In the genomic region with DNA sequence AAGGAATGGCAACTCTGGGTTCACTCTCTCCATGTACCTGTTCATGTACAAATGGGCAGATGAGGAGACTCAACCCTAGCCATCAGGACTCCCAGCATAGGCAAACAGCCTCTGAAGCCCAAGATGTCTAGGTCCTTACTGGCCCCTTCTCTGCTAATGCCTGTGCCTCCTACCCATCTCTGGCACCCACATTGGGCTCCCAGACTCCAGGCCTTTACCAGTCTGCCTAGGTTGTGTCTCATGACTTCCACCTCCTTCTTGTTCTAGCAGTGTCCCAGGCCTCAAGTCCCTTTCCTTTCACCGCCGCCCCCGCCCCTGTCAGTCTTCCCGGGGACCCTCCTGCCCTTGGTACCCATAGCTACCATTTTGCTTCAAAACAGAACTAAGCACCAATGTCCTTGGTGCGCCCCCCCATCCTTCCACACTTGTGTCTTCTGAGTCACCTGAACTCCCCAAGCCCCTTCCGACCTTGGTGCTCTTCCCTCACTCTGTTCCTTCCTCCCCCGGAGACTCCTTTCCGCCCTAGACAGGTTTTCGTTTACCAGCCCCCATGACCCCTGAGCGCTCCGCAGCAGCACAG, we compare ENCODE assay signal across 8 mouse cellular contexts. TPM values are rescaled to one million over a fixed set of nuclear protein-coding genes. Genes with fewer than 3 reads are reported as not detected.
DNase-seq lines count a peak whose midpoint lies in the region; ATAC-seq and TF ChIP-seq lines count a peak whose summit lies in the region.

No protein-coding gene starts in this region.

- no peak for ATAC-seq in heart, embryonic 12.5 days (ENCODE audit: insufficient number of reproducible peaks, low FRiP score)
- no peak for ATAC-seq in forebrain, embryonic 13.5 days
- no peak for ATAC-seq in liver, embryonic 11.5 days (replicated peaks; ENCODE audit: low FRiP score)
- no peak for ATAC-seq in cerebellum, adult (ENCODE audit: insufficient number of reproducible peaks, low FRiP score, low TSS enrichment)

- TF ChIP-seq EP300 in MEL (IDR thresholded peaks at IDR 0.05; ENCODE audit: low read depth in 1 of 2, low read length in 2 of 2): no peak

- TF ChIP-seq POLR2A in MEL (IDR thresholded peaks at IDR 0.05; ENCODE audit: control insufficient read depth in 1 of 2, insufficient read depth in 1 of 2, low read depth in 1 of 2, low read length in 2 of 2, poor library complexity in 1 of 2): no peak

- TF ChIP-seq RAD21 in MEL (IDR thresholded peaks at IDR 0.05; ENCODE audit: low read depth, low read length): no peak

- H3K9ac ChIP-seq in heart, embryonic 12.5 days: peak overlapping the region; percentile 91
- H3K9ac ChIP-seq in MEL (ENCODE audit: control insufficient read depth, low read depth, low read length, poor library complexity, severe bottlenecking): peak overlapping the region; percentile 68
- H3K9ac ChIP-seq in forebrain, embryonic 13.5 days: peak overlapping the region; percentile 72
- H3K9ac ChIP-seq in liver, embryonic 11.5 days (ENCODE audit: low read depth, low read length): peak overlapping the region; percentile 65

- intact Hi-C loops in heart, postnatal 25 days (cut with DNase I): loop anchor here (2.0 kb wide), 1 partner anchor 32 kb away; no protein-coding TSS in a partner anchor

- peak overlapping the region; percentile 83 for H3K4me3 ChIP-seq in heart, embryonic 12.5 days
- peak overlapping the region; percentile 65 to 99 for H3K4me3 ChIP-seq in MEL (ENCODE audit: control insufficient read depth in 1 of 2, insufficient read depth in 1 of 2, low read depth in 2 of 2, low read length in 2 of 2)
- H3K4me3 ChIP-seq in forebrain, embryonic 13.5 days: peak overlapping the region; percentile 68
- H3K4me3 ChIP-seq in liver, embryonic 11.5 days (ENCODE audit: low read depth, low read length): peak overlapping the region; percentile 71

- H3K79me2 ChIP-seq in MEL (ENCODE audit: control insufficient read depth, insufficient read depth, low read length, poor library complexity): no peaks in the 10 kb centered on the region

- H3K4me1 ChIP-seq in heart, embryonic 12.5 days (replicated peaks): peaks cover 49% of the 10 kb centered on the region
- peaks cover 2 to 20% of the 10 kb centered on the region in 2 experiments; a peak in 3 of 4 replicates for H3K4me1 ChIP-seq in MEL (ENCODE audit: control insufficient read depth in 1 of 2, insufficient read depth in 2 of 2, low read length in 2 of 2)
- H3K4me1 ChIP-seq in forebrain, embryonic 13.5 days: peaks cover 28% of the 10 kb centered on the region
- no peaks in the 10 kb centered on the region for H3K4me1 ChIP-seq in liver, embryonic 11.5 days (replicated peaks; ENCODE audit: control insufficient read depth, insufficient read depth, low read length)

- no peaks in the 10 kb centered on the region for H3K9me3 ChIP-seq in heart, embryonic 12.5 days (replicated peaks)
- no peaks in the 10 kb centered on the region for H3K9me3 ChIP-seq in MEL (replicated peaks; ENCODE audit: insufficient read depth, low read length)
- no peaks in the 10 kb centered on the region for H3K9me3 ChIP-seq in forebrain, embryonic 13.5 days (replicated peaks)
- H3K9me3 ChIP-seq in liver, embryonic 11.5 days (ENCODE audit: control insufficient read depth, low read length): no peaks in the 10 kb centered on the region

- TF ChIP-seq CTCF in MEL (IDR thresholded peaks at IDR 0.05 in 2 of 3, conservative IDR thresholded peaks at IDR 0.05 in 1 of 3; ENCODE audit: control insufficient read depth in 1 of 3, insufficient read depth in 1 of 3, low read depth in 2 of 3, low read length in 3 of 3, poor library complexity in 1 of 3, severe bottlenecking in 1 of 3): no peak

- H3K36me3 ChIP-seq in heart, embryonic 12.5 days: no peaks in the 10 kb centered on the region
- peaks cover 0 to 8% of the 10 kb centered on the region in 2 experiments; a peak in 2 of 4 replicates for H3K36me3 ChIP-seq in MEL (ENCODE audit: control insufficient read depth in 1 of 2, insufficient read depth in 2 of 2, low read length in 2 of 2)
- H3K36me3 ChIP-seq in forebrain, embryonic 13.5 days (ENCODE audit: poor library complexity, severe bottlenecking): no peaks in the 10 kb centered on the region
- H3K36me3 ChIP-seq in liver, embryonic 11.5 days (ENCODE audit: control insufficient read depth, insufficient read depth, low read length): no peaks in the 10 kb centered on the region

- H3K27me3 ChIP-seq in heart, embryonic 12.5 days (replicated peaks): no peaks in the 10 kb centered on the region
- H3K27me3 ChIP-seq in MEL (ENCODE audit: control insufficient read depth in 1 of 2, insufficient read depth in 2 of 2, low read length in 2 of 2): no peaks in the 10 kb centered on the region
- H3K27me3 ChIP-seq in forebrain, embryonic 13.5 days: peaks cover 17% of the 10 kb centered on the region
- peaks cover 18% of the 10 kb centered on the region for H3K27me3 ChIP-seq in liver, embryonic 11.5 days (replicated peaks; ENCODE audit: control insufficient read depth, insufficient read depth, low read length)

- 22% methylated on average over 11 of the region's 11 CpGs for WGBS in heart, embryonic 12.5 days
- 36% methylated on average over 11 of the region's 11 CpGs for WGBS in forebrain, embryonic 13.5 days
- WGBS in liver, embryonic 11.5 days: 32% methylated on average over 11 of the region's 11 CpGs

- peak overlapping the region; percentile 73 for H3K27ac ChIP-seq in heart, embryonic 12.5 days (ENCODE audit: poor library complexity, severe bottlenecking)
- H3K27ac ChIP-seq in MEL (ENCODE audit: control insufficient read depth, low read depth, low read length): no peak overlapping the region
- H3K27ac ChIP-seq in forebrain, embryonic 13.5 days: no peak overlapping the region
- H3K27ac ChIP-seq in liver, embryonic 11.5 days (ENCODE audit: low read depth, low read length): no peak overlapping the region

- H3K4me2 ChIP-seq in heart, embryonic 12.5 days: peak overlapping the region; percentile 76
- peak overlapping the region; percentile 78 for H3K4me2 ChIP-seq in forebrain, embryonic 13.5 days
- peak overlapping the region; percentile 95 for H3K4me2 ChIP-seq in liver, embryonic 11.5 days

- no peak for DNase-seq in heart, postnatal 25 days (ENCODE audit: low spot score)
- peak; percentile 14 for DNase-seq in MEL (ENCODE audit: low read depth, low spot score)
- no peak for DNase-seq in liver, embryonic 11.5 days (ENCODE audit: low spot score)
- no peak for DNase-seq in thymus, adult 18-20 months
- DNase-seq in urinary bladder, adult 2 months (ENCODE audit: low spot score): no peak

TF ChIP-seq in MEL, 35 proteins besides CTCF, POLR2A, EP300 and RAD21:
- no peak for TF ChIP-seq TAL1 (IDR thresholded peaks at IDR 0.05; ENCODE audit: low read length)
TF ChIP-seq in MEL: peak in this region for 0.

RNA-seq across cellular contexts. Expression of gene Snta1, which starts 0.7 kb away (rescaled TPM):
- 49.9 and 51.6 TPM in 2 replicates for polyA plus RNA-seq in heart, embryonic 12.5 days (2016; fragmentation: Nextera tagmentation; extraction: Ambion mirVana)
- 10 to 100 TPM; 88.8 to 90.4 TPM for total RNA-seq in heart, postnatal 25 days (2021)
- 2.7 and 3.0 TPM in 2 replicates for total RNA-seq in MEL (2012; rRNA removed)
- 1 to 10 TPM in 1 of 2 experiments, not detected in 1; 6.7 TPM for polyA plus RNA-seq in MEL (2012; ENCODE audit: insufficient read depth in 1 of 2, insufficient read length in 2 of 2, low read depth in 1 of 2, low replicate concordance in 2 of 2, missing spikeins in 1 of 2)
- polyA plus RNA-seq in forebrain, embryonic 13.5 days (2015; fragmentation: Nextera tagmentation; extraction: Ambion mirVana): 3.8 and 4.1 TPM in 2 replicates
- polyA plus RNA-seq in liver, embryonic 11.5 days (2014; fragmentation: Nextera tagmentation; extraction: Ambion mirVana): 1.5 and 2.4 TPM in 2 replicates
- polyA plus RNA-seq in urinary bladder, adult 2 months (2012; rRNA removed): 16.5 and 17.7 TPM in 2 replicates

RNA-seq across cellular contexts. Expression of gene Cbfa2t2, which starts 29.1 kb away (rescaled TPM):
- 37.6 and 38.8 TPM in 2 replicates for polyA plus RNA-seq in heart, embryonic 12.5 days (2016; fragmentation: Nextera tagmentation; extraction: Ambion mirVana)
- 10 to 100 TPM; 14.3 to 18.4 TPM for total RNA-seq in heart, postnatal 25 days (2021)
- 5.9 and 8.9 TPM in 2 replicates for total RNA-seq in MEL (2012; rRNA removed)
- polyA plus RNA-seq in MEL (2012; ENCODE audit: insufficient read depth in 1 of 2, insufficient read length in 2 of 2, low read depth in 1 of 2, low replicate concordance in 2 of 2, missing spikeins in 1 of 2): 10 to 100 TPM in 1 of 2 experiments, not detected in 1; 23.1 TPM
- polyA plus RNA-seq in forebrain, embryonic 13.5 days (2015; fragmentation: Nextera tagmentation; extraction: Ambion mirVana): 69.4 and 79.1 TPM in 2 replicates
- polyA plus RNA-seq in liver, embryonic 11.5 days (2014; fragmentation: Nextera tagmentation; extraction: Ambion mirVana): 23.5 and 23.6 TPM in 2 replicates
- 16.2 and 16.6 TPM in 2 replicates for polyA plus RNA-seq in urinary bladder, adult 2 months (2012; rRNA removed)

RNA-seq across cellular contexts. Expression of gene Cdk5rap1, which starts 34.3 kb away (rescaled TPM):
- polyA plus RNA-seq in heart, embryonic 12.5 days (2016; fragmentation: Nextera tagmentation; extraction: Ambion mirVana): 13.6 and 15.4 TPM in 2 replicates
- total RNA-seq in heart, postnatal 25 days (2021): 10 to 100 TPM; 23.1 to 25.6 TPM
- total RNA-seq in MEL (2012; rRNA removed): 14.1 and 14.7 TPM in 2 replicates
- 10 to 100 TPM in 1 of 2 experiments, not detected in 1; 13.1 TPM for polyA plus RNA-seq in MEL (2012; ENCODE audit: insufficient read depth in 1 of 2, insufficient read length in 2 of 2, low read depth in 1 of 2, low replicate concordance in 2 of 2, missing spikeins in 1 of 2)
- 16.0 and 17.4 TPM in 2 replicates for polyA plus RNA-seq in forebrain, embryonic 13.5 days (2015; fragmentation: Nextera tagmentation; extraction: Ambion mirVana)
- polyA plus RNA-seq in liver, embryonic 11.5 days (2014; fragmentation: Nextera tagmentation; extraction: Ambion mirVana): 23.5 and 23.7 TPM in 2 replicates
- 16.9 and 25.0 TPM in 2 replicates for polyA plus RNA-seq in urinary bladder, adult 2 months (2012; rRNA removed)
